Mouse (Mus musculus) lung, postnatal 14 days (tissue): ENCODE results near the gene Tcf7l1.
A peak's percentile ranks its signal among the peaks of the same experiment; 100 is the strongest.

Experiments
- DNase-seq: peaks from one replicate; pipeline ENCODE4 v3.0.0; 2021

Gene Tcf7l1

DNA sequence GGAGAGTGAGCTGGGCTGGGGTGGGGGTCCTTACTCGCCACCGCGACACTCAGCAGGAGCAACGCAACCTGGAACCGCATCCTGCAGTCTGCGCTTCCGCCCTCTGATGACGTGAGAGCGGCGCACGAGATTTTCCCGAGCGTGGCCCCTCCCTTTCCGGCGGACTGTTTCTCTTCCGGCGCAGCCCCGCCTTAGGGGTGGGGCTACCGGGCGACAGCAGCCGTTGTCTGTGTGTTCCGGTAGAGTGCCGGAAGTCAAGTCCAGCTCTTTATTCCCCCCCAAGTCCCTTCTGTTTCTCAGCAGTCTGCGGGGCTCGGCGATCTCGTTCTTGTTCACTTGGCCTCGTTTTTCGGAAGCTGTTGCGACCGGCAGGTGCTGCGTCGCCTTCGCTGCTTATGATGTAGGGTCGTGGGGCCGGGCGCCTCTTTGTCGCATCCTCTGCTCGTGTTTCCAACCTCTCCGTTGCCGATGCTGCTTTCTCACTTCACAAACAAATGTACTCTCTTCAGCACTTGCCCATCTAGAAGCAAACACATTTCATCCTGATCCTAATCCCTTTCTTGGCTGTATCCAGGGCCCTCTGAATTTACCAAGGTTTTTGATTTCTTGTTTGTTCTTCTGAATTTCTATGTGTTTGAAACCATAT is 172.3 kb downstream of the Tcf7l1 start, which contains the start of gene Tgoln1:
Gene Tgoln1 (minus strand): TSS at position 358 of the 646 bp plus-strand sequence.
- DNase-seq = peak; percentile 94

DNA sequence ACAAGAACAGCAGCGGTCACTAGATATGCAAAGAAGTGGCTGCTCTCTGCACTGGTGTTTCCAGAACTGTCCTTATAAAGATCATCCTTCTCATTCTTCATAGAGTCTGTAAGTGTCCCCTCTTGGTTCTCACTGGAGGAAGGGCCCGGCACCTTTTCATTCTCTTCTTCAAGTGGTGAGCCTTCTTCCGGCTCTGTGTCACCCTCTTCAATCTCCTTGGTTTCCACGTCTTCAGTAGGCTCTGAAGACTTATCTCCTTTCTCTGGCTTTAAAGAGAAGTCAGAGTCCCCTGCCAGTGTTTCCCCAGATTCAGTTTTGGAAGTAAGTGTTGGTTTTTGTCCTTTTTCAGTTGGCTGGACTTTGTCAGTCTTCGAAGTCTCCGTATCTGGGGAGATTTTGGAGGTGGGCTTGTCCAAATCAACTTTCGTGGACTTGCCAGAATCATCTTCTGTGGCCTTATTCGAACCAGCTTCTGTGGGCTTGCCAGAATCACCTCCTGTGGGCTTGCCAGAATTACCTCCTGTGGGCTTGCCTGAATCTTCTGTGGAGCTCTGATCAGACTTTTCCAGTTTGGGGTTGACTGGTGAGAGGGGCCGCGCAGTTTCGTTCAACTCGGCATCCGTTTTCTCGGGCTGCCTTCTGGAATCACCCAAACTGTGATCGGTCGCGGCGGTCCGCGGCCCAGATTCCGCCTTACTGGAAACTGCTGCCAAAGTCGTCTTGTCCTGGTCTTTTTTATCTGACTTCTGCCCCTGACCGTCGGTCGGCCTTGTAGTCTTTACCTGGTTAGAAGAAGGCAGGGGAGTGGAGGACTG is 173.3 kb downstream of the Tcf7l1 start:
- DNase-seq = no peak

DNA sequence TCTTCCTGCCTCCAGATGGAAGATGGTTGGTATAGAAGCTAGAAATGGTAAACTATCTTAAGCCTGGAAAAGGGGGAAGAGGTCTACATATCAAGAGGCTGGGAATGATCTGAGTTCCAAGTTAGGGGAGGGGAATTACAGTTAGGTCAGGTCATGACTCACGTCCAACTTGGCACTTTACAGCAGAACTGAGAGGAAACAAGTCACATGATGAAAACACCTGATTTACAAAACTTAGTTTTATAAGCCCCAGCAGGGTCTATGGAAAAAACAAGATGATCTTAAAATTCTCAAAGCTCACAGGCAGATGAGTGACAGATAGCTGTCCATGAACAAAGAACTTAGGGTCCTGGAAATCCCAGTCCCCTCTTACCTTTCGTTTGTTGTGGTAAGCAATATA is 173.9 kb downstream of the Tcf7l1 start:
- no peak for DNase-seq

DNA sequence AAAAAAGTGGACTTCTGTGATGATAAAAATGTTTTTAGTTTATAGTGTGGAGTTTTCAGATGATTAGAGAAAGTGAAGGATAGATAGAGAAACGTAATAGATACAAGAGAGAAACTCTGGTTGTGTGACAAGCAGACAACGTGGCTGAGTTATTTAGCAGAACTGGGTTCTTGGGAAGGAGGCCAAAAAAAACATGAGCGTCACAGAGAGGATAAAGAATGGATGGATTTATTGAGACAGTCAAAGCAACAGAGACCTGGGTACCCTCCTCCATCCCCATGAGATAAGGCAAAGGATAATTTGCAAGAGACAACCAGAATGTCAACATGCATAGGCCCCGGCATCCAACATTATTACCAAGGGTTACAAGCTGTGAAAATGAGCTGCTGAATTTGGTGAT is 178.8 kb downstream of the Tcf7l1 start:
- no peak for DNase-seq

DNA sequence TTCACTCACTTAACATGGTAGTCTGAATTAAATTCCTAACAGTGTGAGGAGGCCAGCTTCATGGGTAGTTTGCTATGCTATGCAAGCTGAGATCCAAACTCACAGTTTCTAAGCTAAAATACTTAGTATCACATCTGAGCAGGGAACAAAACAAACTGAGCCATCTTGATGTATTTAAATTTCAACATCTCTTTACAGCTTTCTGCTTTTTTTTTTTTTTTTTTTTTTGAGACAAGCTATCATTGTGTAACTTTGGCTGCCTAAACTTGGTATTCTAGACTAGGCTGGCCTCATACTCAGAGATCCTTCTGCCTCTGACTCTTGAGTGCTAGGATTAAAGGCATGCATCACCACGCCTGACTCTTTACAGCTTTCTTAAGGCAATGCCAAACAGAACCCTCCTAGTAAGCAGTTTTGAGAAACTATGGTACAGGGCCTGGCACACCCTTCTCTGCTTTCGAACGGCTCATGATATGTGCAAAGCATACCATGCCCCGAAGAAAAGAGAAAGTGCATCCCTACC is 180.3 kb downstream of the Tcf7l1 start:
- DNase-seq = no peak

DNA sequence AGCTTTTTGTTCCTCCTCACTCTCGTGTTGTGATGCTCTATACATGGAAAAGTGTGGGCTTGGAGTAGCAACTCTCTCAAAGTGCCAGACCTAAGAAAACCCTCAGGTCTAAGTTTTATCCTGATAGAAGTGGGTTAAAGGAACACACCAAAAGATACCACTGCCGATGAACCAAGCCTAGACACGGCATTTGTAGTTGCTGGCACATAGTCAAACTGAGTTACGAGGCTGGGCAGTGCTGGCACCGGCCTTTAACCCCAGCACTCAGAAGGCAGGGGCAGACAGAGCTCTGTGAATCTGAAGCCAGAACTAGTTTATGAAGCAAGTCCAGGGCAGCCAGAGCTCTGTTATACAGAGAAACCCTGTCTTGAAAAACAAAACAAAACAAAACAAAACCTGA is 181.4 kb downstream of the Tcf7l1 start:
- no peak for DNase-seq

DNA sequence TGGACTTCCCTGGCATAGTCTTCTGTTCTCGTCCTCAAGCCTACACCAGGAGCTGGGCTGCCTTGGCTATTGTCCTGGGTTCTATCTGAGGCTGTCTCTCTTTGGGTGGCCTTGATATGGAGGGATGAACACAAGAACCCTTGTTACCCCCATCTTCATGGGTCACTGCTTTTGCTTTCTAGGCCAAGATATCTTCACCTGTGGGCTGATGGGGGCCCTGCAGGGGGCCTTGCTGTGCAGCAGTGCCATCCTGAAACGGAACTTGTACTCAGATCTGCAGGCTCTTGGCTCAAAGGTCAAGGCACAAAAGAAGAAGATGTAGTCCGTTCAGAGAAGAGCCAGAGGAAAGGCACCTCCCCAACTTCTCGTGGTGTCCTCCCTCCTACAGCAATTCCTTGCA is 182.0 kb downstream of the Tcf7l1 start:
- DNase-seq = no peak

DNA sequence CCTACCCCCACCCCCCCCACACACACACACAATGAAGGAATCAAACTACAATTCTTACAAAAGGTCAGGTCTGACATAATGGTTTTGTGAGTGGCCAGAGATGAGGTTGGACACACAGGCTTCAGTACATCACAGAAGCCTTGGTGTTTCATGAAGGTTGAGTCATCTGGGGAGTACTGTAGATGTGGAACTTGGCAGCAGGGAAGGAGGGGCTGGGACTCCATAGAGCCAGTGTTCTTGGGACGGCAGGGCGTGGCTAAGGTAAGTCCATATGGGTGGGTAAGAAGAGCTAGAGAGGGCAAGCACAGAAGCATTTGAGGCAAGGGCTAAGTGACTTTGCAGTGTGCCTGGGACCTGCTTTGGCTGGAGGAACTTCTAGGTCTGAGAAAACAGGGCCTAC is 185.0 kb downstream of the Tcf7l1 start:
- DNase-seq = no peak

DNA sequence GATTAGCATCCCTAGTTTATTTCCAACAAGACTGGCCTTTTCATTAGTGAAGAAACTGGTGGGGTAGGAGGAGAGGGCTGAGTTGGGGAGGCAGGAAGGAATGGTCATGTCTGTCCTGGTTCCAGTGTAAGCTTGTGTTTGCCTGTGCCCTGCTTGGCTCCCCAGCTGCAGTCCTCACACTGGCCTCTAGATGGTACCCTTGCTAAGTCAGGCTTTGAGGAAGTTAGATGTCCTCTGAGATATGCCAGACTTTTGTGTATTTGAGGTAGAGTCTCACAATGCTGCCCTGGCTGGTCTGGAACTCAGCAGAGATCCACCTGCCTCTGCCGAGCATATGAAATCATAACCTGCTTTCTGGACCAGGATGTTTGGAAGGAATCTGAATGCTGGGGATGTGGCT is 187.3 kb downstream of the Tcf7l1 start:
- peak; percentile 90 for DNase-seq

DNA sequence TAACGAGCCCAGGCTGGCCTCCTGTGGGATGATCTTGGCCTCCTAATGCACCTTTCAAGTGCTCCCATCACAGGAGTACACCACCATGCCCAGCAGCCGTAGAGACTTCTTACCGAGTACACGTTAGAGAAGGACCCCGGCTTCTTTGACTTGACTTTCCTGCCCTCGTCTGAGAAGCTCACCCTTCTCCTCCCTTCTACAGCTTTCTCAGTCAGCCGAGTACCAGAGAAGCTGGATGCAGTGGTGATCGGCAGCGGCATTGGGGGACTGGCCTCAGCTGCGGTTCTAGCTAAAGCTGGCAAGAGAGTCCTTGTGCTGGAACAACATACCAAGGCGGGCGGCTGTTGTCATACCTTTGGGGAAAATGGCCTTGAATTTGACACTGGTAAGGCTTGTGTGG is 188.3 kb downstream of the Tcf7l1 start:
- no peak for DNase-seq

DNA sequence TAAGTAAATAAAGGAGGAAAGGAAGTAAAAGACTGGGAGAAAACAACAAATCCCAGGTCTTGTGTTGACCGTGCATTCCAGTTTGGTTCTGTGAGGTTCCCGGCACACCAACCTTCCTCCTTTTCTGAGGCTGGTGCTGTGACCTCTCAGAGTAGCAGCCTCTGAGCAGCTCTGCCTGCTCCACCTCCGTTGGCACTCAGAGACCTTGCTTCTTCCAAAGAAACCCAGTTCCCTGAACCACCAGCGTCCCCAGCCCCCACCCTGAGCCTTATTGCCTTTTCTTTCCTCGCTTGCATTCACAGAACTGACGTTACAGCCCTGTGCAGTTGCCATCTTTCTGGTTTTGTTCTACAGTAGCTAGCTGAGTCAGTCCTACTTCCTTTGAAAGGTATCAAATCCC is 188.8 kb downstream of the Tcf7l1 start:
- no peak for DNase-seq

DNA sequence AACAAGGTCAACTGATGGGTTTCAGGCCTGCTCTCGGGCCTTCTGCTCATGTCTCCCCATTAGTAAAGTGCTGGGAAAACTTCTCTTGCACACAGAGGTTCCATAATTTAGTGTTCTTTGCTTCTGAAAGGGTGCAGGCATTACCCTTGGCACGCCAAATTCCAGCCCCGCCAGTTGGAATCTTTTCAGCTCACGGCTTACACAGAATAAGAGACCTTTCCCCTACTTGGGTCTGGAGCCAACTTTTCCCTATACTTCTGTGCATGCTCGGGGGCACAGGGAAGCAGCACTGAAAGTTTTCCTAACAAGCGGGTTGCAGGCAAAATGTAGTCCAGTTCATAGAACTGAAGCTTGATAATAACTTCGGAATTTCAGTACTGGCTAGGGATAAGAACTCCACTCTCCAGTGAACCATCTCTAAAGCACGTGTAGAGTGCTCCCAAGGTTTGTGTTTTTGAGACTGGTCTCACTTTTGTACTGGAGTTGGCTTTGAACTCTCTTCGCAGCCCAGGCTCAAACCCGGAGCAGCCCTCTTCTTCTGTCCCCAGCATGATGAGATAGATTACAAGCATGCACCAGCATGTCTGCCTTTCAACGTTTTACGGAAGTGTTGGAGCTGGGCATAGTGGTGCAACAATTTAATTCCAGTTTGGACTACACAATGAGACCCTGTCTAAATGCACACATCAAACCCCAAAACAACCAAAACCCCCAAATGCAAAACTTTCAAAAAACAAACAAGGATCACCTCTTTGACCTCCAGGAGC is 190.1 kb downstream of the Tcf7l1 start:
- peak; percentile 34 for DNase-seq

DNA sequence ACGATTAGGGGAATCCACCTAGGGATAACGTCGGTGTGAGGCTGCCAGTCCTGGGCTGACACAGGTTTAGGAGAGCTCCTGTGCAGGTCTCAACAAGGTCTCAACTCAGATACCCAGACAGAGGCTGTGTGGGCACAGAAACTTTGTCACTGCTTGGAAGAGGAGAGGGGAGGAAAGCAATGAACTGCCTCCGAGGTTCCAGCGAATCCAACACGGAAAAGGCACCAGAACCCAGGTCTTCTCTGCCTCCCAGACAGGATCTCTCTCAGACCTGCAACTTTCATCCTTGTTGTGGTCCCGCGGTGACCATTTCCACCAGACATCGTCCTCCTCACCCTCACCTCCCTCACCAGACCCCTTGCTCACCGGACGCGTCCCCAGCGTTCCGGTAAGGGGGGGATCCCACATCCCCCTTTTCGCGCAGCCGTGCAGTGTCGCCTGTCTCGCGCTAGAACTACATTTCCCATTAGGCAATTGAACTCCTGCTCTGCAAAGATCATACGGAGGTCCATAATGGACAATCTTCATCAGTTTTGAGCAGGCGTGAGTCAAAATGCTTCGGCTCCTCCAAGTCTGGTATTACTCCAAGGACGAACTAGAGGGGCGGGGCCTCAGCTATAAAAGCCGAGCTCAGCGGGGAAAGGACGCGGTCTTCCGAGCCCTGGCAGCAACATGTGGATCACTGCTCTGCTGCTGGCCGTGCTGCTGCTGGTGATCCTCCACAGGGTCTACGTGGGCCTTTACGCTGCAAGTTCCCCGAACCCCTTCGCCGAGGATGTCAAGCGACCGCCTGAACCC is 190.9 kb downstream of the Tcf7l1 start, which contains the start of the genes Elmod3 and Retsat:
Gene Elmod3 (minus strand): TSS at position 458 of the 798 bp plus-strand sequence.
Gene Retsat (plus strand): TSS at position 520 of the 798 bp plus-strand sequence.
- peak; percentile 94 for DNase-seq

DNA sequence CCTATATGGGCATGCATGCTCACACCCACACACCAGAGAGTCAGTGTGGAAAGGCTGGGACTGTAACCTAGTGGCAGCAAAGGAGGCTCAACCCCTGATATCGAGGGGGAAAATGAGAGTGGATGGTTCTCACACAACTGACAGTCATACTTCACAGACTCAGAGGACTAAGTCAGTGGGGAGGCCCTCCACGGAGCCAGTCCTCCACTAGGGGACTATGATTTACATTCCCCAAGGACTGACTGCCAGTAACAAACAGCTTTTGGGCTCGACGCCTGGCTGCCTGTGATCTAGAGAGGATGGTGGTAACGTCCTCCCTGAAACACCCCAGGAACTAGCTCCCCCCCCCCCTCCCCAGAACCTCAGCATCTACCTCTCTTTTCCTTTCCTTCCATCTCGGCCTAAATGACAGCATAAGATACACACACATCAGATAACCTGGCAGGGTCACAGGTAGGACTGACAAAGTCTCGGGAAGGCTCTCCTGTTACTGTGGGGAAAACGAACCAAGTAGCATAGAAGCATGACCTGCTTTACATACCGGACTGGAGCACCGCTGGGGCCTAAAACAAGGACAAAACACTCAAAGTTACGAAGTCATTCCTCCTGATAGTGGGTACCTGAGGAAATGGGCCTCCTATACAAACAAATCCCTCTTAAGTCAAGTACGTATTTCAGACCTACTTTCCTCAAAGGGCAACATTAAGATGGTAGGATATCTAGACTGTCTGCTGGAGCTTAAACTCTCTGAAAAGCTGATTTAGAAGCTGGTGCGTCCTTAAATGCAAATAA is 191.8 kb downstream of the Tcf7l1 start:
- DNase-seq = peak; percentile 64

DNA sequence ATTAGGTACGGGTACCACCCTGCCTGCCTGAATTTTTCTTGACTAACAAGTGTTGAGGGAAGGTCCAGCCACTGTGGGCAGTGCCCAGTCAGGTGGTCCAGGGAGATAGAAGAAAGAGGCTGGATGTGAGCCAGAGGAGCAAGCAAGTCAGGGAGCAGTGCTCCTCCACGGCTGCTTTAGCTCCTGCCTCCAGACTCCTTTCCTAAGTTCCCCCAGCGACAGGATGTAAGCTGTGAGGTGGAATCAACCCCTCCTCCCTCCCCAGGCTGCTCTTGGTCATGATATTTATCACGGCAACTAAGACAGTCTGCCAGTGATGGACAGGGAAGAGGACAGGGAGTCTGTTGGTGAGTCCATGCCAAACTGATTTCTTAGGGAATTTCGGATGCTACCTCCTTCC is 195.1 kb downstream of the Tcf7l1 start:
- DNase-seq = no peak

DNA sequence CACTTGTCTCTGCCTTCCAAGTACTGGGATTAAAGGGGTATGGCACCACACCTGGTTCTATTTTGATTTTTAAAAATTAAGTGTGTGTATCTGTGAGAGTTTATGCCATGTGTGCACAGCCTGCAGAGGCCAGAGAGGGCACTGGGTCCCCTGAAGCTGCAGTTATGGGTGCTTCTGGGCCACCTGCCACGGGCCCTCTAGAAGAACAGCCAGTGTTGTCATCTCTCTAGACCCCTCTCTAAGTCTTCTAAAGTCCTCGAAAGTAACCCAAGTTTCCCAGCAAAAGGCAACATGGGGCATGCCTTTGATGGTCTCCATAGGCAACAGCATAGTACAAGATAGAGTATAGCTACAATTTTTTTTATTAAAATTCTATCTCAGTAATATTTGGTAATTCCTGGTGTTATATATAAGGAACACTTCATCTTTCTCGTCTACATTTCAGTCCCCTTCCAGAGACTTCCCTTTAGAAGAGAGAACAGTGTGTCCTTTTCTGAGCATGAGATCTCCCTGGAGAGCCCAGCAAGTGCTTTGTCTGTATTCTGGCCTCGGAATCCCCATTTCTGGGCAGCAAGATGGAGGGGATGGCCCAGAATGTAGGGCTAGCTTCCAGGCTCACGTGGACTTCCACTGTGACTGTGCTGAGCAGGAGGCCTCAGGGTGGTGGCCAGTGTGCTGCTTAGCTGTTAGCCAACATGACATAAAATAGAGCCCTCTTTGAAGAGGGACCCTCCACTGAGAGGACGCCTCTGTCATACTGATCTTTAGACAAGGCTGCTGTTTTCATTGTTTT is 195.8 kb downstream of the Tcf7l1 start:
- DNase-seq = no peak

DNA sequence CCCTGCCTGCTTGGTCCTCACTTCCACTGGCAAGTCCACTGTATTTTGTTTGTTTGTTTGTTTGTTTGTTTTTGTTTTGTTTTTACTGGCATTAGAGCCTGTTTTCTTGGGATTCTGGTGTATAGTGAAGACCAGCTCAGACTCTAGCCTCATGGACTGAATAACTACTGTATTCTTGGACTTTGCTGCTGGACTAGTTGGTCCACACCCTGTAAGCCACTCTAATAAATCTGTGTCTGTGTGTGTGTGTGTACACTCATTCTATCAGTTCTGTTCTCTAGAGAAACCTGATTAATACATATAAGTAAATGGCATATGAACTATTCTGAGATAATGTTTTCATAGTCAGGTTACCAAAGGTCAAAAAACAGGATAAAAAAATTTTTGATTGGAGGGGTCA is 198.9 kb downstream of the Tcf7l1 start:
- no peak for DNase-seq

DNA sequence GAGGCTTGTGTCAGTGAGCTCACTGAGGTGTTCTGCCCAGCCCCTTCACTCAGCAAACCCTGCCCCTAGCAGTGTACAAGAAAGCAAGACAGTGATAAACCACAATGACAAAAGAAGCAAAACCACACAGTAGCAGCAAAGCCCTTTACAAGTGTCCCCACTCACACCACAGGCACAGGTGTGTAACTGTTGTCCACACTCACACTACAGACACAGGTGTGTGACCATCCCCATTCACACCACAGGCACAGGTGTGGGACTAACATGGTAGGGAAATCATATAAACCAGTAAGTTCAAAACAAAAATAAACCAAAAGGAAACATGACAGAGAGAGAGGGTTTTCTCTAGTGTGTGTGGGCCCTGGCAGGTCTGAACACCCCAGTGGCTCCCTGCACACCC is 200.7 kb downstream of the Tcf7l1 start:
- DNase-seq = no peak

DNA sequence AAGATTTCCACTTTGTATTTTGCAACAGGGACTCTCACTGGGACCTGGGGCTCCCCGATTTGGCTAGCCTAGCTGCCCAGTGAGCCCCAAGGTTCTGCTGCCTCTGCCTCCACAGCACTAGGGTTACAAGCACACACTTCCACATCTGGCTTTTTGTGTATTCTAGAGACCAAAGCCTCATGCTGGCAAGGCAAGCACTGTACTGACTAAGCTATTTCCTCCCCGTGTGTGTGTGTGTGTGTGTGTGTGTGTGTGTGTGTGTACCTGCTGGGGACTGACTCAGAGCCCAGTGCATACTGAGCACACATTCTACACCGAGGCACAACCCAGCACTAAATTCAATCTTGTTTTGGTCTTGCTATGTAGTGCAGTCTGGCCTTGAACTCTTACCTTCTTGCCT is 202.4 kb downstream of the Tcf7l1 start:
- no peak for DNase-seq

DNA sequence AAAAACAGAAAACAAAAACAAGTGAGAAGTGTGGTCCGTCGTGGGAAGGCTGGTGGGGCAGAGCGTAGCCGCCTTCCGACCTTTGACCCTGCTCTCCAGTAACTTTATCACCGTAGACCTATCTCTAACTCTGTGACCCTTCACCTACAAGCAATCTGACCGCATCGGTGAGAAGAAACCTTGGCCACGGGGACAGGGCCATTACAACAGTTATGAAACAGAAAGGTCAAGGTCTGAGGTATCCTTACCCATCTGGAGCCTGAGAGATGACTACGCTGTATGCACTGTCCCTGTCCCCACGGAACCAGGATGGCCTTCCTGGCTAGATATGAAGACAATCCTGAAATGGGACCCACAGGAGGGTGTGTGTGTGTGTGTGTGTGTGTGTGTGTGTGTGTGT is 204.9 kb downstream of the Tcf7l1 start:
- no peak for DNase-seq
